Mouse (Mus musculus): ENCODE measurements around the gene Grik5. TPM values are rescaled to one million over a fixed set of nuclear protein-coding genes. Genes with fewer than 3 reads are reported as not detected.
A peak's percentile ranks its signal among the peaks of the same experiment; 100 is the strongest.

The Grik5 gene
- total RNA-seq, 1 experiment from 2014 or later: 2.1 TPM

GRCm38 (mm10) chr7:25084621-25085020 lies 12.5 kb upstream of the Grik5 start:
- 0 out of 2 replicates have a peak, but pooled peaks have one; percentile 23 for ATAC-seq (ENCODE audit: extremely low read depth, insufficient number of reproducible peaks, low FRiP score, poor library complexity, severe bottlenecking)

GRCm38 (mm10) chr7:25082510-25082909 lies 10.4 kb upstream of the Grik5 start:
- ATAC-seq (ENCODE audit: extremely low read depth, insufficient number of reproducible peaks, low FRiP score, poor library complexity, severe bottlenecking): peak; percentile 63

GRCm38 (mm10) chr7:25080431-25080830 lies 8.3 kb upstream of the Grik5 start:
- ATAC-seq (ENCODE audit: extremely low read depth, insufficient number of reproducible peaks, low FRiP score, poor library complexity, severe bottlenecking): no peak

- ATAC-seq (ENCODE audit: extremely low read depth, insufficient number of reproducible peaks, low FRiP score, poor library complexity, severe bottlenecking): no peak
Observed at GRCm38 (mm10) chr7:25079496-25080026, 7.4 kb upstream of the Grik5 start.

- ATAC-seq (ENCODE audit: extremely low read depth, insufficient number of reproducible peaks, low FRiP score, poor library complexity, severe bottlenecking): no peak
Observed at GRCm38 (mm10) chr7:25077414-25077755, 5.2 kb upstream of the Grik5 start.

GRCm38 (mm10) chr7:25076663-25077413 lies 4.7 kb upstream of the Grik5 start:
- peak; percentile 93 for ATAC-seq (ENCODE audit: extremely low read depth, insufficient number of reproducible peaks, low FRiP score, poor library complexity, severe bottlenecking)

- ATAC-seq (ENCODE audit: extremely low read depth, insufficient number of reproducible peaks, low FRiP score, poor library complexity, severe bottlenecking): no peak
Observed at GRCm38 (mm10) chr7:25076296-25076662, 4.1 kb upstream of the Grik5 start.

GRCm38 (mm10) chr7:25073924-25074323 lies 1.8 kb upstream of the Grik5 start:
- ATAC-seq (ENCODE audit: extremely low read depth, insufficient number of reproducible peaks, low FRiP score, poor library complexity, severe bottlenecking): no peak

- no peak for ATAC-seq (ENCODE audit: extremely low read depth, insufficient number of reproducible peaks, low FRiP score, poor library complexity, severe bottlenecking)
Observed at GRCm38 (mm10) chr7:25072716-25073390, 707 bp upstream of the Grik5 start.

- ATAC-seq (ENCODE audit: extremely low read depth, insufficient number of reproducible peaks, low FRiP score, poor library complexity, severe bottlenecking): no peak
Observed at GRCm38 (mm10) chr7:25068724-25069123, 3.4 kb downstream of the Grik5 start.

- ATAC-seq (ENCODE audit: extremely low read depth, insufficient number of reproducible peaks, low FRiP score, poor library complexity, severe bottlenecking): no peak
Observed at GRCm38 (mm10) chr7:25067909-25068656, 4.1 kb downstream of the Grik5 start.

- ATAC-seq (ENCODE audit: extremely low read depth, insufficient number of reproducible peaks, low FRiP score, poor library complexity, severe bottlenecking): no peak
Observed at GRCm38 (mm10) chr7:25067338-25067737, 4.8 kb downstream of the Grik5 start.

- no peak for ATAC-seq (ENCODE audit: extremely low read depth, insufficient number of reproducible peaks, low FRiP score, poor library complexity, severe bottlenecking)
Observed at GRCm38 (mm10) chr7:25063900-25064299, 8.2 kb downstream of the Grik5 start.

- no peak for ATAC-seq (ENCODE audit: extremely low read depth, insufficient number of reproducible peaks, low FRiP score, poor library complexity, severe bottlenecking)
Observed at GRCm38 (mm10) chr7:25063346-25063745, 8.8 kb downstream of the Grik5 start.

- peak; percentile 2; the same call in 1 of the 2 replicates for ATAC-seq (ENCODE audit: extremely low read depth, insufficient number of reproducible peaks, low FRiP score, poor library complexity, severe bottlenecking)
Observed at GRCm38 (mm10) chr7:25058836-25059235, 13.3 kb downstream of the Grik5 start.

GRCm38 (mm10) chr7:25058394-25058793 lies 13.8 kb downstream of the Grik5 start:
- no peak for ATAC-seq (ENCODE audit: extremely low read depth, insufficient number of reproducible peaks, low FRiP score, poor library complexity, severe bottlenecking)

- no peak for ATAC-seq (ENCODE audit: extremely low read depth, insufficient number of reproducible peaks, low FRiP score, poor library complexity, severe bottlenecking)
Observed at GRCm38 (mm10) chr7:25057888-25058287, 14.3 kb downstream of the Grik5 start.

GRCm38 (mm10) chr7:25056951-25057350 lies 15.2 kb downstream of the Grik5 start:
- no peak for ATAC-seq (ENCODE audit: extremely low read depth, insufficient number of reproducible peaks, low FRiP score, poor library complexity, severe bottlenecking)

GRCm38 (mm10) chr7:25052587-25052986 lies 19.6 kb downstream of the Grik5 start:
- ATAC-seq (ENCODE audit: extremely low read depth, insufficient number of reproducible peaks, low FRiP score, poor library complexity, severe bottlenecking): no peak

All from neutrophil, adult 5-6 weeks (primary cell).